Mouse (Mus musculus) ovary, postnatal 36 days (tissue): Measurements from ENCODE around the gene Glmp.
"Not testable (repeated sequence)": the region's sequence is repeated elsewhere in the genome, so short reads cannot be mapped to it uniquely, and the experiment has no call there.

Source experiments
- DNase-seq: peaks from one replicate; pipeline ENCODE4 v3.0.0; 2022; ENCODE audit warnings: low spot score, mixed read lengths

Glmp gene

DNA sequence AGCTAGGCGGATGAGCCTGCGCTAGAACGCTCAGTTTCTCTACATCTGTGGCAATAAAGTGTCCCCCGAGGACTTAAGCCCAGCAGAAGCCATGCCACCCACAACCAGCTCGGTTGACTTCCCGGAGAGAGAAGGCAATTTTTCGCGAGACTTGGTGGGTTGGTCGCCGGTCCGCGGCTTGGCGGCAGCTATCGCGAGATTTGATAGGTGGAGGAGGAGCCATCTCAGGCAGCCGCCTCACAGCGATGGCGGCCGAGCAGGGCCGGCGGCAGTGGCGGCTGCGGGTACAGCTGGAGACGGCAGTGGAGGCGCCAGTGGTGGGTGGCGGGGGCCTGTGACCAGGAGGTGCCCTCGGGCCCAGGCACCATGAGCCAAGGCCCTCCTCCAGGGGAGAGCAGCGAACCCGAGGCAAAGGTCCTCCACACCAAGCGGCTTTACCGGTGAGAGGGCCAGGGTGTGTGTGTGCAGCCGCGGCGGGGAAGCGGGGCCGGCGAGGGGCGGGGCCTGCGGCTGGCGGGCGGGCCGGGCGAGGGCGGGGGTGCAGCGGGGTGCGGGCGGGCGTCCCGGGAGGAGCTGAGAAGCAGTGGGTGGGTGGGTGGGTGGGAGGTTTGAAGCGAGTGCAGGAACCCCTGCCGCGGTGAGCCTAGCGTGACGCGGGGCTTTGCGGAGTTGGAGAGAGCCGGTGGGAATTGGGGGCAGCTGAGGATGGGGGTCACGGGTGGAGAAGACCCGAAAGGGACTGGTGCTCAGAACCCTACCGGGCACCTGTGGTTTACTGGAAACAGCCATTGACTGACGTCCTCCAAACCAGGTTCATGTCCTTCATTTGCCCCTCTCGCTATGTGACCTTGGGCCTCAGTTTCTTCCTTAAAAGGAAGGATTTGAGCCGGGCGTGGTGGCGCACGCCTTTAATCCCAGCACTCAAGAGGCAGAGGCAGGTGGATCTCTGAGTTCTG is 11.5 kb downstream of the Glmp start, which contains the start of the genes Tmem79 and Smg5:
TSS of gene Tmem79 (minus strand) at position 91 of the 956 bp plus-strand sequence.
TSS of gene Smg5 (plus strand) at position 203 of the 956 bp plus-strand sequence.
- DNase-seq: peak; percentile 96

GRCm38 (mm10) chr3:88337367-88338020 is 12.7 kb downstream of the Glmp start:
- no peak for DNase-seq

- DNase-seq: no peak
Observed at GRCm38 (mm10) chr3:88338316-88338715, 13.5 kb downstream of the Glmp start.

DNA sequence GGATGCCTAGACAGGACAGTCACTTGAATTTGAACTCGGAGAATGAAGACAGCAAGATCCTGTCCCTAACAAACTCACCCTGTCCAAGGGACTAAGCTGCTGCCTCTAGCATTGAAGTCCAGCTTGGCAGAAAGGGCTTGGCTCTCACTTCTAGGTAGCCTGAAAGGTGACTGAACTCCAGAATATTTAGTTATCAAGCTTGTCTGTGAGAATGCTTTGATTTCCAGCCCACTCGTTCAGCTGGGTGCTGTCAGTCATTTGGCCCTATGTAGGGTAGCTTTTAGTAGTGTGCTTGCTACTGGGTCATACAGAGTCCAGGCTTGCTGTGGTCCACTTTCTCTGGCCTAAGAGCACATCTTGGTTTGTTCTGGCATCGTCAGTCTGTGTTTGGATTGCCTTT is 14.2 kb downstream of the Glmp start:
- DNase-seq: no peak

DNA sequence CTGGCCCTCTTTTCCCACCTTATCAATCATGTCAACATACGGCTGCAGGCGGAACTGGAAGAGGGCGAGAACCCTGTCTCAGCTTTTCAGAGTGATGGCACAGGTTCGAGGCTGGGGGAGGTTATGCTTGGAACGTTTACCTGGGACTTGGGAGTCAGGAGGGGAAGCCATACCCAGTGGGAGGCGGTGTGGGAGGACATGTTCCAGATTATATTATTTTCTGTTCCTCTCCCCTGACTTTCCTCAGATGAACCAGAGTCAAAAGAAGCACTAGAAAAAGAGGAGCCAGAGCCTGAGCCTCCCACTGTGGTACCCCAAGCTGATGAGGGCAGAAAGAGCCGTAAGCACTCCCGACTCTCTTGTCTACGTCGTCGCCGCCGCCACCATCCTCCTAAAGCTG is 25.9 kb downstream of the Glmp start:
- no peak for DNase-seq

GRCm38 (mm10) chr3:88352907-88353306 is 28.1 kb downstream of the Glmp start:
- DNase-seq: no peak

- no peak for DNase-seq
Observed at GRCm38 (mm10) chr3:88354396-88355165, 29.8 kb downstream of the Glmp start.

GRCm38 (mm10) chr3:88359584-88359983 is 34.8 kb downstream of the Glmp start:
- no peak for DNase-seq

DNA sequence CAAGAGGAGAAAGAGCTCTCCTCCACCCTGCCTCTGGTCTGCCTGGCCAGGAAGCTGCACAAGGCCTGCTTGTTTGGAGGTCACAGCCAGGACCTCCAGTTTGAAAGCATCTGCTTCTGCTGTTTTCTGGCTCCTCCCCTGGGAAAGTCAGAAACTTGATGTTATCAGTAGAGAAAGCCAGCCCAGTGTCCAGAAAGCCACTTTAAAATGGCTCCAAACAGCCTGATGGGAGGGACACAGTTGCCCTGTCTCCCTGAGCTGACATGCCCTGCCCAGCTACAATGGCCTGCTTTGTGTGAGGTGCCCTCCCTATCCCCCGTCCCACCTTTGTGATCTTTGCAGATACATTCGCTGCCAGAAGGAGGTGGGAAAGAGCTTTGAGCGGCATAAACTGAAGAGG is 35.2 kb downstream of the Glmp start:
- DNase-seq: no peak

- DNase-seq: no peak
Observed at GRCm38 (mm10) chr3:88361096-88361495, 36.3 kb downstream of the Glmp start.

GRCm38 (mm10) chr3:88361612-88362313 is 36.9 kb downstream of the Glmp start:
- DNase-seq: no peak

DNA sequence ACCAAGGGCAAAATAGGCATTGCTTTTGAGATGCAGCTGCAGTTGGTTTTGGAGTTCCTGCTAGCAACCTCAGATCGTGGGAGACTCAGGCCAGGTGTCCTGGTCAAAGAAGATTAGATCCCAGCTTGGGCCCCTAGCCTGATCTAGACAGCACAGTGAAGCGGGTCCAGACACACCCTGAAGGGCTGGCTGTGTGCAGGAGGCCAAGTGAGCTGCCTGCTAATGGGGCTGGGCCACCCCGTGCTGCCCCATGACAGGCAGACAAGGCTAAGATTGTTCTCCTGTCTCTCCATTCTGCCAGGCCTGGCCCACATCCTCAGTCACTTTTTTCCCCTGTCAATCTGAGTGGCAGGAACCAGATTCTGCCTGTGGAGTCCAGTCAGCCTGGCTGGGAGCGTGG is 38.9 kb downstream of the Glmp start:
- no peak for DNase-seq

DNA sequence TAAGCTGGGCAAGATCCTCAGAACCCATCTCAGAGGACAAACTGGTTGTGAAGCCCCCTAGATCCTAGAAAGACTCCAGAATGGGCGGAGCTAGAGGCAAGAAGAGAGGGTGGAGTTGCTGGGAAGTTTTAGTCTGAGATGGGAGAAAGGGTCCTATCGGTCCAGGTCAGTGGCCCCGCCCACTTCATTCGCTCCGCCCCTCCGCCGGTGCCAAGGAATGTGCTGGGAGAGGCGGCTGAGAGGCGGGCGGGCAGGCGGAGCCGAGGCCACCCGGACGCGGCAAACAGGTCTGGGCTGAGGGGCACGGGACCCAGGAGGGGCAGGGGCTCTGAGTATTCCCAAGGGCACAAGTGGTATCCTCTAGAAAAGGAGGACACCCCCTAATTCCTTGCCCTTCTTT is 39.5 kb downstream of the Glmp start, which contains the start of gene Paqr6:
TSS of gene Paqr6 (plus strand) at position 248 of the 400 bp plus-strand sequence.
- DNase-seq: peak; percentile 81

- DNase-seq: peak; percentile 5
Observed at GRCm38 (mm10) chr3:88365705-88366361, 41.0 kb downstream of the Glmp start.

DNA sequence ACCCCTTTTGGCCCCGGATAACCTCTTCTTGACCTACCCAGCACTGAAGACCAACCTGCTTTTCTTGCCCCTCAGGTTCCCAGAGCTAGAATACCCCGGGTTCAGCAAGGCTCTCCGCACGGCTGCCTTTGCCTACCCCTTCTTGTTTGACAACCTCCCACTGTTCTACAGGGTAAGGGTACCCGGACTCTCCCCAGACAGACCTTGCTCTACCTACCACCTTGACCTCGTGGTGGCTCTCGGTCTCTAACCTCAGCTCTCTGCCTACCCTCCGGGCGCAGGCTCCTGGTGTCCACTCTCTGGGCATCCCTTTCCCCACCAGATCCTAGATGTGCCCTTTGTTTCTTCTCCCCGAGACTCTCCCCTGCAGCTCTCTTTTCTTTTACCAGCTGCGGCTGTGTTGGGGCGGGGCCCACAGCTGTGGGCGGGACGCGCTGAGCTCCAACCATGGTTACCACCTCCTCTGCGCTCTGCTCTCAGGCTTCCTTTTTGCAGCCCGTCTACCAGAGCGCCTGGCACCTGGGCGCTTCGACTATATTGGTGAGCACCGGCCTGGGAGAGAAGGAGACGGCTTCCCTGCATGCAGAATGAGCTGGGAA is 42.1 kb downstream of the Glmp start:
- DNase-seq: peak; percentile 60

DNA sequence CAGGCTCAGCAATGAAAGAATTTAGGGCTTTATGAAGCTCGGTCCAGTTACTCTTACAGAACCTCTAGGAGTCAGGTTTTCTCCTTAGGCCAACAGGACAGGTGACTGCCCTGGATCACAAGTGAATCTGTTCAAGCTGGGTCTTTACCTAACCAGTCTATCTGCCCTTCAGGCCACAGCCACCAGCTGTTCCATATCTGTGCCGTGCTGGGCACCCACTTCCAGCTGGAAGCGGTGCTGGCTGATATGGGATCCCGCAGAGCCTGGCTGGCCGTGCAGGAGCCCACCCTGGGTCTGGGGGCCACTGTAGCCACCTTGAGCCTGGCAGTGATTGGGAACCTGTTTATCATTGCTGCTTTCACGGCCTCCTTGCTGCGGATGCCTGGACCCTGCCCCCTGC is 42.7 kb downstream of the Glmp start:
- DNase-seq: not testable (repeated sequence)

- DNase-seq: peak; percentile 2
Observed at GRCm38 (mm10) chr3:88368511-88368910, 43.7 kb downstream of the Glmp start.

GRCm38 (mm10) chr3:88372643-88373042 is 47.8 kb downstream of the Glmp start, which contains the start of gene Bglap3:
Gene Bglap3, minus strand, starts transcription at chr3:88372743.
- not testable (repeated sequence) for DNase-seq

- peak; percentile 24 for DNase-seq
Observed at GRCm38 (mm10) chr3:88375750-88376626, 51.2 kb downstream of the Glmp start.
